Mouse (Mus musculus): Measurements from ENCODE around the gene Pkm.

Pkm gene

DNA sequence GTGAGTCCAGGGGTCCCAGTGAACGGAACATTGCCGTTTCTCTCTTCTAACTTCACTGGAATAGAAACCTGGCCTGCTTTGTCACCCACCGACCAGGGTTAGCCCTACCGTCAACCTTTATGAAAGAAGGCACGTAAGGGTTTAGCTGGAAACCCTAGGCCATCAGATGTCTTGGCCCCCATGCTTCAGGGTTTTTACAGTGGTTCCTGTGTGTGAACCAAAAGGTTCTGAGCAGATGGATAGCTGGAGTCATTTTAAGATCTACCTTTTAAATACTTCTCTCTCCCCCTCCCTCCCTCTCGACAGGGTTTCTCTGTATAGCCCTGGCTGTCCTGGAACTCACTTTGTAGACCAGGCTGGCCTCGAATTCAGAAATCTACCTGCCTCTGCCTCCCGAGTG, 9.8 kb downstream of the Pkm start:
- DNase-seq (ENCODE audit: low spot score in 2 of 2), result no peak

- DNase-seq (ENCODE audit: low spot score in 2 of 2), result no peak
These were observed 10.6 kb downstream of the Pkm start for GRCm38 (mm10) chr9:59666813-59667212.

- peak in 1 of 2 experiments; percentile 76 for DNase-seq (ENCODE audit: low spot score in 2 of 2)
These were observed 11.1 kb downstream of the Pkm start for GRCm38 (mm10) chr9:59667250-59667649.

DNA sequence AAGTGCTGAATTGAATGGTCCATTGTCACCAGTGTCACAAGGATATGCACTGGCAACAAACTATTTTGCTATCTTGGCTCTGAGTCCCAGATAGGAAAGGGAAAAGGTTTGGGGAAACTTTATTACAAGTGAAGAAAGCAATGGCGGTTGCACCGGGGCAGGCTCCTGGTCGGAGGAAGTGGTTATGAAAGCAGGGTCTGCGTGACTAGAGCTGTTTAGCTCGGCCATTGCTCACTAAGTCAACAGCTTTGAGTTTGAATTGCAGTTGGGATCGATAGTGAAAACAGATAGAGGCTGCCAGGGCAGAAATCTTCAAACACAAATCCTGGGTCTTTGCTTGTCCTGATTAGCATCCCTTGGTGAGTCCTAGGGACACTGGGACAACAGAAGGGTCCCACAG, 11.7 kb downstream of the Pkm start:
- no peak for DNase-seq (ENCODE audit: low spot score in 2 of 2)

- DNase-seq (ENCODE audit: low spot score in 2 of 2), result no peak
These were observed 12.3 kb downstream of the Pkm start for GRCm38 (mm10) chr9:59668473-59668872.

DNA sequence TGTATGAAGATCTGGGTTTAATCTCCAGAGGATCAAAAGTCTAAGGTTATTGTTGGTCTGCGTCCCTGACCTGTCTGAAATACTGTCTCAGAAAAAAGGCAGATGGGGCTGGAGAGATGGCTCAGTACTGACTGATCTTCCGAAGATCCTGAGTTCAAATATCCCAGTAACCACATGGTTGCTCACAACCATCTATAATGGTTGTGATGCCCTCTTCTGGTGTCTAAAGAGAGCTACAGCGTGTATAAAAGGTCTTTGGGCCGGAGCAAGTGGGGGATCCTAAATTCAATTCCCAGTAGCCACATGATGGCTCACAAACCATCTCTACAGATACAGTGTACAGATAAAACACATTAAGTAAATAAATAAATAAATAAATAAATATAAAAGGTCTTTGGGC, 13.0 kb downstream of the Pkm start:
- DNase-seq (ENCODE audit: low spot score in 2 of 2), result no peak

DNA sequence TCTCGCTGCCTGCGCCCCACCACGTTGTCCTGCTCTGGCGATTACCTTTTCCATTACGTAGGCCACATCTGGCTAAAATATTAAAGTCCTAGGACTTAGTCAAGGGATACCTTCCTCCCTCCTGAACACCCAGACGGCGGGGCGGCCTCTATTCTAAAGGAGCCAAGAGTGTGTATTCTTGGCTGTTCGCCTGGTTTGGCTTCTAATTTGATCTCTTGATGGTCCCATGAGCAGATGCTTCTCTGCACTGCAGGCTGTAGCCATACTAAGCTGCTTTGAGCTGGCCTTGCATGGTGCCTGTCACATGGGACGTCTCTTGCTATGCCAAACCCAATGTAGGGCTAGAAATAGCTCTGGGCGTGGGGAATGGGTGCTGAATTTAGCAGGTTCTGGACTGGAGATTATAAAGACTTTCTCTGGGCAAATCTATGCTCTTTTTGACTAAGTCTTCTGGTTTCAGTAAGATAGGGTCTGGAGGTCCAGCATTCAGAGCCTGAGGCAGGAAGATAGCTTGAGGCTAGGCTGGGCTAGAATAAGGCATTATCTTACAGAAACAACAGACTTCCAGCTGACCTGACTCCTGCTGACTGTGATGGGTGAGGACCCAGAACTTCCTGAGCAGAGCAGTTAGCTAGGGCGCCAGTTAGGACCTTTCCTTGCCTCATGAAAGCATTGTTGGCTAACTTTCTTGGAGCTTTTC, 16.2 kb downstream of the Pkm start:
- no peak for DNase-seq (ENCODE audit: low spot score in 2 of 2)

- DNase-seq (ENCODE audit: low spot score in 2 of 2), result no peak
These were observed 17.3 kb downstream of the Pkm start for GRCm38 (mm10) chr9:59673427-59673826.

DNA sequence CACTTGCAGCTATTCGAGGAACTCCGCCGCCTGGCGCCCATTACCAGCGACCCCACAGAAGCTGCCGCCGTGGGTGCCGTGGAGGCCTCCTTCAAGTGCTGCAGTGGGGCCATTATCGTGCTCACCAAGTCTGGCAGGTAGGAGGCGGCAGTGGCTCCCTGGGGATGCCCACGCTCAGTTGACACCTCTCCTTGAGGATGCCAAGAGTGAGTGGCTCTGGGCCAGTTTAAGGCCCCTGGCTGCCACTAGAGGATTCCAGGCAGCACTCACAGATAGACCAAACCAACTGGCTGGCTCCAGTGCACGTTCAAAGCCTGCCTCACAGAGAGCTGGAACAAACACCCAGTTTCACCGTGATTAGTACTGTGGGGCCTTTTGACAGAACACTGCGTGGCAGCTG, 19.4 kb downstream of the Pkm start:
- DNase-seq (ENCODE audit: low spot score in 2 of 2), result no peak

DNA sequence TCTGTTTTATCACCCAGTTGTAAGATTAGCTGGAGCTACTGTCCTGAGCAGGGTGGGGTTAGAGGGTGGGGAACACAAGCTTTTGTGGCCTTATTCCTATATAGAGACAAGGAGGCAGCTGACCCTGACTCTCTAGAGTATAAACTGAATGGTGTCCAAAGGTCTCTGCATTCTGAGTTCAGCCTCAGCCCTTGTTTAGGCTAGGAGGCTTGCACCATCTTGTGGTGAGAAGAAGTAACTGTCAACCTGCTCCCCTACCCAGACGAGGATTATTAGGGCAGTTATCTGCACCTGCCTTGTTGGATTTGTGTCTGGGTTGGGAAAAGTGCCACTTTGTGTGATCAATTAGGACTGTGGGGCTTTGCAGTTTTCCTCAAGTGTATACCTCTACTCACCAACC, 22.1 kb downstream of the Pkm start:
- DNase-seq (ENCODE audit: low spot score in 2 of 2), result no peak

GRCm38 (mm10) chr9:59679678-59680533, 23.7 kb downstream of the Pkm start, which contains the start of gene Gramd2:
Gramd2 (plus strand) TSS chr9:59680144.
- peak in 1 of 2 experiments; percentile 70 for DNase-seq (ENCODE audit: low spot score in 2 of 2)

GRCm38 (mm10) chr9:59680534-59680875, 24.3 kb downstream of the Pkm start:
- no peak for DNase-seq (ENCODE audit: low spot score in 2 of 2)

- no peak for DNase-seq (ENCODE audit: low spot score in 2 of 2)
These were observed 27.9 kb downstream of the Pkm start for GRCm38 (mm10) chr9:59684020-59684419.

DNA sequence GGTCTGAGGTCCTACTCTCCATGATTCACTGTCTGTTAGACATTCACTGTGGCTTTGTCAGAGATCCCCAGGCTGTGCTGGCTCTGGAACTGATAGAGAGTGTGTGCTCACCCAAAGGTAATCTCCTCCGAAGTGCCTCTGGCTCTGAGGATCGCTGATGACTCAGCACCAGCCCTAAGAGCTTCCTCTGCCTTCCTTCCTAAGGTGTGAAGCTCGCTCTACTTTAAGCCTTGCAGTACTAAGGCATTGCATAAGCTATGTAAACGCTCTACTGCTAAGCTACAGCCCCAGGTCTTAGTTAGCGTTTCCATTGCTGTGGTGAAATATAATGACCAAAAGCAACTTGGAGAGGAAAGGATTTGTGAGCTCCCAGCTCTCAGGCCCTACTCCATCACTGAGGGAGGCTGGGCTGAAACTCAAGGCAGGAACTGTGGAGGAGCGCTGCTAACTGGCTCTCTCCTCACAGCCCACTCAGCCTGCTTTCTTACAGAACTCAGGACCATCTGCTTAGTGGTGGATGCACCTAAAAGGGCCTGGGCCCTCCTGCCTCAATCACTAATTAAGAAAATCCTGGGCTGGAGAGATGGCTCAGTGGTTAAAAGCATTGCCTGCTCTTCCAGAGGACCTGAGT, 31.4 kb downstream of the Pkm start:
- peak; percentile 69 to 78 for DNase-seq (ENCODE audit: low spot score in 2 of 2)

- DNase-seq (ENCODE audit: low spot score in 2 of 2), result peak; percentile 78 to 90
These were observed 35.5 kb downstream of the Pkm start for GRCm38 (mm10) chr9:59691635-59692094.

DNA sequence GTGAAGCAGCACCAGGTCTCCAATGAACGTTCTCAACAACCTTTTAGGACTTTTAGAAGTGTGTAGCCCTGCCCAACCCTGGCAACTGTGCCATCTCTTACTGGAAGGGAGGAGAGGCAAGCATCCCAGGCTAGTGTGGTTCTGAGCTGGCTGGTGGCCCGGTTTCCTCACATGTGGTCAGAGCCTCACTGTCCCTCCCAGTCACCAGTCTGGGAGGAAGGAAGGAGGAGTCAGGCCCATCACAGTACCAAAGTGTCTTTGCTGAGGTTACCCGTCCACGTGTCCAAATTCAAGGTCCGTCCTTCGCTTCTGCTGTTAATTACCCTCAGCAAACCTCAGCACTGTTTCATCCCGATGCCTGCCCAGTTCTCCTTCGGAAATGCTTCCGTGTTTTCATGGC, 36.0 kb downstream of the Pkm start:
- peak in 1 of 2 experiments; percentile 68 for DNase-seq (ENCODE audit: low spot score in 2 of 2)

DNA sequence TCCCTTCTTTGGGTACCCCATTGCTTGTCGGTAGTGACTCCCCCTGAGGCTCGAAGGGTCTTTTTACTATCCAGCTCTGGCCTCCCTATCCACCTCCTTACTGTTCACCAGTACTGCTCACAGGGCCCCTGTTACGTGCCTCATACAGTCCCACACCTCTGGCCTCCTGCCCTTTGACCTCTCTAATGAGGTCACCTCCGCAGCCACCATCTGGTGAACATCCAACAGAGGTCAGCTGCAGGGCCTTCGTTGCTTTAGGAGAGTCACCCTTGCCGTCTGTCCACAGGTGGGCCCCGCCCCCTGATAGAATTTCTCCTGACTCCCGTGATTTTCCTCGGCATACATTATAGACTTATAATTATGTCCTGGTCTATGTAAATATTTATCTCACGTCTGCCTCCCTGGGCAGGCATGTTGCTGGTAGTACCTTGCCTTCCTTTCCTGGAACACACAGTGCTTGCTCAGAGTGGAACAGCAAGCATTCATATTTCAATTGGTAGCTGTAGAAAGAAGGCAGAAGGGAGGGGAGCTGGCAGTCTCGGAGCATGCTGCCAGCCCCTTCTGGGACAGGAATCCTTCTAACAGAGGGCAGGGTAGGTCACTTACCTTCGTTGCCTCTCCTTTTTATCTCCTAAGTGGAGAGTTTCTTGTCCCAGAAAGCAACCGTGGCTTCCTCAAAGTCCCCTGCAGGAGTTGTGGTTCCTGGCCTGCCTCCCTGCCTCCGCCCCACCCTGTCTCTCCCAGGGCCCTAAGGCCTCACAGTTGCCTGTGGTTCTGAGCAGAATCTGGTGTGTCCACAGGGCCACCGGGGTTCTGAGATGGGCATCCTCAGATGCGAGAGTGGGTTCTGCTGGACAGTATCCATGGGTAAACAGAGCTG, 38.6 kb downstream of the Pkm start:
- DNase-seq (ENCODE audit: low spot score in 2 of 2), result no peak

- DNase-seq (ENCODE audit: low spot score in 2 of 2), result no peak
These were observed 39.3 kb downstream of the Pkm start for GRCm38 (mm10) chr9:59695451-59695813.

DNA sequence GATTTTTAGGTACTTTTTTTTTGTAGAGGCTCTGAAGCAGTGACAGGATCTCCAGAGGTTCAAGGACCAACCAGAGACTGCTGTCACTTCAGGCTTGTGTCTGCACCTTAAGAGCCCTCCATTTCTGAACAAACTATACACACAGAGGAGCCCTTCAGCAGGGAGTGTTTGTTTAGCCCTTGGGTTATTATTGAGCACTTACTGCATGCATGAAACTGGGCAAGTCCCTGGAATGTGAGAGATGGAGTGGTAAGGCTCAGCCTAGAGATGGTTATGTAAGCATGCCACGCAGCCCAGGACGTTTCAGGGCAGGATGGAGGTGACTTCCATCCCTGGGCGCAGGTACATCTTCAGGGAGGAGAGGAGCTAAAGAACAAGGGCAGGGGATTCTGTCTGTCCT, 40.2 kb downstream of the Pkm start:
- no peak for DNase-seq (ENCODE audit: low spot score in 2 of 2)

DNA sequence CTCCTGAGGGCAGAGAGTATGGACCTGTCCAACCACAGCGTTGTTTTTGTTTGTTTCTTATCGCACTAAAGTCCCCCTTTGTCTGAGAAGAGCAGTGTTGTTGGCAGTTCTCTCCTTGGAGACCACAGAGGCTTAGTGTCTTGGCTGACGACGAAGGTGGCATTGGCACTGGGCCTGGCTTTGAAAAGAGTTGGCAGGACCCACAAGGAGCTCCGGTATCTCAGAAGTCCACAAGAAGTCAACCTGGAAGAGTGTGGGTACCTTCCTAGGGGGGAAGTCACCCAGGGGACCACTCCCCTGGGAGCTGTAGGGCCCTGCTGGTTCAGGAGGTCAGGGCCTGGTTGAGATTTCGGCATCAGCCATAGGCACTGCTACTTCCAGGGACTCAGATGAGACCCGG, 44.9 kb downstream of the Pkm start:
- no peak for DNase-seq (ENCODE audit: low spot score in 2 of 2)

GRCm38 (mm10) chr9:59703099-59703498, 46.9 kb downstream of the Pkm start:
- no peak for DNase-seq (ENCODE audit: low spot score in 2 of 2)
